Mouse (Mus musculus): ENCODE measurements around the gene Ikzf1. TPM values are rescaled to one million over a fixed set of nuclear protein-coding genes. Genes with fewer than 3 reads are reported as not detected.
A peak's percentile ranks its signal among the peaks of the same experiment; 100 is the strongest.

The Ikzf1 gene
- polyA plus RNA-seq, 1 experiment from 2014 or later: 35.1 TPM

DNA sequence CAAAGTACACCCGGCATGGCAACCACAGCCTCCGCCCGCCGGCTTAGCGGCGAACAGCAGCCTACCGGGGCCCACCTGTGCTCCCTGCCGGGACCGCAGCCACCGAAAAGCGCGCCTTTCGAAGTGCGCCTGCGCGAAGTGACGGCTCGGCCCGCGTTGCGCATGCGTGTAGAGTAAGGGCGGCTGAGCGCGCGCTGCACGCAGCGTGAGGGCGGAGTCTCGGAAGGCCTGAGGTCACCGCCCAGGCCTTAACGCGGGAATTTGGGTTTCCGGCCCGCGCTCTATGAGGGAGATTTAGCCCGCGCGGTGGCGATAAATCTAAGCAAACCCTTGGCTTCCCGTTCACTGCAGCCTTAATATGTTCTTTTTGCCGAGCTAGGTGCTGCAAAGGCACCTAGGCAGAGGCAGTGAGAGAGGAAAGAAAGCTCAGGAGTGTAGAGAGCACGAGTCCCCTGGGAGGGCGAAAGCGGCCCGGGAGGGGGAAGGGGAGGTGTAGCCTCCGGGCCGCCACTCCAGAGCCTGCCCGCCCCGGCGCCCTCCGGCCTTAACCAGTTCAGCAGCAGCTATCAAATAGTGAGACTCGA is 124.1 kb downstream of the Ikzf1 start, which contains the start of gene Fignl1:
Fignl1 (minus strand) TSS at position 143 of the 584 bp plus-strand sequence.
- H3K4me1 ChIP-seq (ENCODE audit: control insufficient read depth, low read depth, low read length): peaks cover 32% of the 10 kb centered on the region

DNA sequence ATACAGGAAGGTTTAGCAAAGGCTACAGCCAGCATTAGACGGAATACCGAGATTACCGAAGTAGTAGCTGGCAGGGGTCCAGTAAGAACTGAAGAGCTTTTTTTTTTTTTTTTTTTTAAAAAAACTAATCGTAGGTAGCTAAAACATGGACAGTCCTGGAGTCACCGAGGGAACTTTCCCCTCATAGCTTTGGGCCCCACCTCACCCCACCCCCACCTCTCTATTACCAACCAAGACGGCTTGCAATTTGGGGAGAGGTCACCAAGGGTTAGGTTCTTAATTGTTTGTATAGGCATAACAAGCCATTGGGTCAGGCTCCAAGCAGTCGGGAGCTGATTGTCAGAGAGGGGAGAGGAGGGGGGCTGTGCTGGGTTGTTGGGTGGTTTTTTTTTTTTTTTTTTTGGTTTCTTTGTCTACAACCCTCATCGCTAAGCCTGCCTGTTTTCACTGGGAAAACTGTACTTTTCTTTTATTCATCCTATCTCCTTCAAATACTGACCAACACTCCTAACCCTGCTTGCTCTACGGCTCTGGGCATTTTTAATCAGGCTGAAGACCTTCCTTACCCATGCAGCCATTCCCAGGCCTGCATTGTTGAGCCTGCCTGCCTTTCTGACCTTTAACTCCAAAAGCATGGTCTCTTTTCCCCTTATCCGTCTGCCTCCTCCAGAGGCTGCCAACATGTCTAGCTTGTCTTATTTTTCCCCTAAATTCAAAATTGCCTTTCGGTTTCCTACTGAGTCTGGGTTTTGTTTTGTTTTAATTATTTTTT is 124.8 kb downstream of the Ikzf1 start:
- peak overlapping the region; percentile 98 for H3K27ac ChIP-seq (ENCODE audit: low read length)
- H3K4me1 ChIP-seq (ENCODE audit: control insufficient read depth, low read depth, low read length): peaks cover 32% of the 10 kb centered on the region
- peaks cover 11% of the 10 kb centered on the region for H3K36me3 ChIP-seq (ENCODE audit: control insufficient read depth, insufficient read depth)
- no peaks in the 10 kb centered on the region for H3K27me3 ChIP-seq (ENCODE audit: control insufficient read depth, insufficient read depth, low read depth, low read length)
- no peaks in the 10 kb centered on the region for H3K9me3 ChIP-seq (replicated peaks; ENCODE audit: control insufficient read depth, low read length)
- peak overlapping the region; percentile 88 for H3K4me3 ChIP-seq (ENCODE audit: low read depth, low read length)
- ATAC-seq (ENCODE audit: low read depth): no peak
- peak overlapping the region; percentile 90 for H3K9ac ChIP-seq (ENCODE audit: low read depth, low read length)
- 22% methylated on average over 11 of the region's 11 CpGs for WGBS (ENCODE audit: insufficient replicate concordance)
- peak overlapping the region; percentile 100 for H3K4me2 ChIP-seq (ENCODE audit: low read depth, low read length)

More for the DNA sequence above, 124.1 kb downstream of the Ikzf1 start, which contains the start of gene Fignl1:
- H3K4me2 ChIP-seq (ENCODE audit: low read depth, low read length): peak within 1 kb of the TSS; percentile 100
- H3K27me3 ChIP-seq (ENCODE audit: control insufficient read depth, insufficient read depth, low read depth, low read length): no peaks in the 10 kb centered on the region
- WGBS (ENCODE audit: insufficient replicate concordance): under 1% methylated on average over 53 of the region's 53 CpGs
- peak within 1 kb of the TSS; percentile 93 for H3K9ac ChIP-seq (ENCODE audit: low read depth, low read length)
- peak within 1 kb of the TSS; percentile 88 for H3K4me3 ChIP-seq (ENCODE audit: low read depth, low read length)
- peak within 1 kb of the TSS; percentile 98 for H3K27ac ChIP-seq (ENCODE audit: low read length)
- peak; percentile 92 for ATAC-seq (ENCODE audit: low read depth)
- H3K36me3 ChIP-seq (ENCODE audit: control insufficient read depth, insufficient read depth): peaks cover 17% of the 10 kb centered on the region
- H3K9me3 ChIP-seq (replicated peaks; ENCODE audit: control insufficient read depth, low read length): no peaks in the 10 kb centered on the region

DNA sequence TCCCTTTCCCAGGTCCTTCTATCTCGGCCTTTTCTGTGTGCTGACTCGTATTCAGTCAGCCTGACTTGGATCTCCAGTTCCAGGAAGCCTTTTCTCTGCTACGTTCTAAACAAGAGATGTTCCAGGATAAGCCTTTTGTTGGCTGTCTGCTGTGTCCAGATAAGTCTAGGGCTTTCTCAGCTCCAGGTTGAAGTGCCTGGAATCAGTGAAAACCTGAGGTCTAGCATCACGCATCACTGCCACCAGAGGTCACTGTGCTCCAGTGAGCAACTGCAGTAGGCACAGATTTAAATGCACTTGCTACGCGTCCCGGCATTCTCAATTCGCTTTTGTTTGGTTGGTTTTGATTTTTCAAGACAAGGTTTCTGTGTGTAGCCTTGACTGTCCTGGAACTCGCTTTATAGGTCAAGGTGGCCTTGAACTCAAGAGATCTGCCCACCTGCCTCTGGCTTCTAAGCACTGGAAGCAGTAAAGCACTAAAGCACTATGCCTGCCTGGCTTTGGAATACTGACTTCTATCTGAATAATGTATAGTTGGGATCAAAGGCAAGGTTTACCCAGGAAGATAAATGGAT is 127.2 kb downstream of the Ikzf1 start:
- Histone ChIP-seq H3K36me3 (ENCODE audit: control insufficient read depth, insufficient read depth) (no peaks in the 10 kb centered on the region), H3K27ac (ENCODE audit: low read length) (peak overlapping the region; percentile 53), H3K9ac (ENCODE audit: low read depth, low read length) (0 out of 2 replicates have a peak overlapping the region, but pooled peaks have one; percentile 10), H3K27me3 (ENCODE audit: control insufficient read depth, insufficient read depth, low read depth, low read length) (no peaks in the 10 kb centered on the region), H3K4me1 (ENCODE audit: control insufficient read depth, low read depth, low read length) (peaks cover 46% of the 10 kb centered on the region), H3K9me3 (replicated peaks; ENCODE audit: control insufficient read depth, low read length) (no peaks in the 10 kb centered on the region), H3K4me2 (ENCODE audit: low read depth, low read length) (peak overlapping the region; percentile 42), H3K4me3 (ENCODE audit: low read depth, low read length) (peak overlapping the region; percentile 16; the same call in 1 of the 2 replicates)
- 6% methylated on average over 9 of the region's 9 CpGs for WGBS (ENCODE audit: insufficient replicate concordance)
- ATAC-seq (ENCODE audit: low read depth): peak; percentile 46

DNA sequence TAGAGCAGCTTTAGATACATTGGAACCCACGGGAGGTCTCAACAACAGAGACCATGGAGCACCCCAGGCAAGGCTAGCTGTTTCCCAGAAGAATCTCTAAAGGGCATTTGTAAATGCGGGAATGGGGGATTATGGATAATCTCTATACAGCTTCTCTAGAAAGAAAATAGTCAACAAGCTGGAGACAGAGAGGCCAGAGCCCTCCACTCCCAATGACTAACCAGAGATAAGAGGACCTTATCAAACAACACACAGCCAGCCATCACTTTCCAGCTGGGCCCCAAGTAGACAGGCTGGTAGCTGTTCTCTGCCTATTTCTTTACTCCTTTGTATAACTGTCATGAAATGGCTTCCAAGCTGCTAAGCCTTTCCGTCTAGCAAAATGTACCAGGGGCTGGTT is 130.9 kb downstream of the Ikzf1 start:
- peak overlapping the region; percentile 81 for H3K27ac ChIP-seq (ENCODE audit: low read length)
- no peaks in the 10 kb centered on the region for H3K36me3 ChIP-seq (ENCODE audit: control insufficient read depth, insufficient read depth)
- no peaks in the 10 kb centered on the region for H3K27me3 ChIP-seq (ENCODE audit: control insufficient read depth, insufficient read depth, low read depth, low read length)
- ATAC-seq (ENCODE audit: low read depth): peak; percentile 91
- H3K4me3 ChIP-seq (ENCODE audit: low read depth, low read length): peak overlapping the region; percentile 8
- H3K4me1 ChIP-seq (ENCODE audit: control insufficient read depth, low read depth, low read length): peaks cover 38% of the 10 kb centered on the region
- H3K4me2 ChIP-seq (ENCODE audit: low read depth, low read length): peak overlapping the region; percentile 52
- WGBS (ENCODE audit: insufficient replicate concordance): 22% methylated on average over 3 of the region's 3 CpGs
- peak overlapping the region; percentile 12 for H3K9ac ChIP-seq (ENCODE audit: low read depth, low read length)
- no peaks in the 10 kb centered on the region for H3K9me3 ChIP-seq (replicated peaks; ENCODE audit: control insufficient read depth, low read length)

DNA sequence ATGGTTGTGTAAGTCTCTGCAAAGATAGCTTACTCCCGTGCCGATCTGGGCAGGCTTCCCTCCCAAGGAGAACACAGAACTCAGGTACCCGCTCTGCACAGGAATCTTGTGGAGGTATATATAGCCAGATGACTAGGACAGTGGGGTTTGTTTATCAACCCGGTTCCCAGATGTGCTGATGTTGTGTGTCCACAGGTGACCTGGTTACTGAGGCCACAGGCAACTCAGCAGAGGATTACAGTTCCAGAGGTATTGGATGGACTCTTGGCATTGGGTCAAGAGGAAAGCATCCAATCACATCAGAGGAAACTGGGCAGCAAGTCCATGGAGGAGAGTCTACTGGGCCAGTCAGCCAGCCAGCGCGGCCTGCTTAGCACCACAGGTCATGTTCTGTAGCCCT is 134.0 kb downstream of the Ikzf1 start:
- H3K4me1 ChIP-seq (ENCODE audit: control insufficient read depth, low read depth, low read length): peaks cover 54% of the 10 kb centered on the region

DNA sequence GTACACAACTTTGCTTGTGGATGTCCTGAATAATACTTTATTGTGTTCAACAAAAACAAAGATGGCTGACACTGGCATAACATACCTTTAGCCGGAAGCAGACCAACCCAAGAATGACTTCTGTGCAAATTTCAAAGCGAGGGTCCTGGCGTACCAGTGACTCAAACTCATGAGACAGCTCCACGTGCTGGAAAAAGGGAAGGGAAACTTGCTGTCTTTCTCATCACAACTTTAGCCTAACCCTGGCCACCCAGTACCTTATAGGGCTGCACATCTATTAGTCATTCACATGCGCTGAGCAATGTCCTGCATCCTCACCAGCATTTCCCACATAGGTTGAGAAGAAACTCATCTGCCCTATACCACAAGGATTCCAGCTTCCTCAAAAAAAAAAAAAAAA is 134.4 kb downstream of the Ikzf1 start:
- Histone ChIP-seq H3K9ac (ENCODE audit: low read depth, low read length) (no peak overlapping the region), H3K27me3 (ENCODE audit: control insufficient read depth, insufficient read depth, low read depth, low read length) (no peaks in the 10 kb centered on the region), H3K4me1 (ENCODE audit: control insufficient read depth, low read depth, low read length) (peaks cover 59% of the 10 kb centered on the region), H3K4me2 (ENCODE audit: low read depth, low read length) (no peak overlapping the region), H3K9me3 (replicated peaks; ENCODE audit: control insufficient read depth, low read length) (no peaks in the 10 kb centered on the region), H3K4me3 (ENCODE audit: low read depth, low read length) (no peak overlapping the region), H3K27ac (ENCODE audit: low read length) (no peak overlapping the region), H3K36me3 (ENCODE audit: control insufficient read depth, insufficient read depth) (no peaks in the 10 kb centered on the region)
- 80% methylated on average over 5 of the region's 5 CpGs for WGBS (ENCODE audit: insufficient replicate concordance)
- no peak for ATAC-seq (ENCODE audit: low read depth)

More for the DNA sequence above, 134.0 kb downstream of the Ikzf1 start:
- peak overlapping the region; percentile 24; the same call in 1 of the 2 replicates for H3K27ac ChIP-seq (ENCODE audit: low read length)
- H3K9me3 ChIP-seq (replicated peaks; ENCODE audit: control insufficient read depth, low read length): no peaks in the 10 kb centered on the region
- no peak overlapping the region for H3K4me2 ChIP-seq (ENCODE audit: low read depth, low read length)
- 93% methylated on average over 6 of the region's 6 CpGs for WGBS (ENCODE audit: insufficient replicate concordance)
- no peak overlapping the region for H3K4me3 ChIP-seq (ENCODE audit: low read depth, low read length)
- no peak overlapping the region for H3K9ac ChIP-seq (ENCODE audit: low read depth, low read length)
- no peaks in the 10 kb centered on the region for H3K27me3 ChIP-seq (ENCODE audit: control insufficient read depth, insufficient read depth, low read depth, low read length)
- ATAC-seq (ENCODE audit: low read depth): no peak
- H3K36me3 ChIP-seq (ENCODE audit: control insufficient read depth, insufficient read depth): no peaks in the 10 kb centered on the region

DNA sequence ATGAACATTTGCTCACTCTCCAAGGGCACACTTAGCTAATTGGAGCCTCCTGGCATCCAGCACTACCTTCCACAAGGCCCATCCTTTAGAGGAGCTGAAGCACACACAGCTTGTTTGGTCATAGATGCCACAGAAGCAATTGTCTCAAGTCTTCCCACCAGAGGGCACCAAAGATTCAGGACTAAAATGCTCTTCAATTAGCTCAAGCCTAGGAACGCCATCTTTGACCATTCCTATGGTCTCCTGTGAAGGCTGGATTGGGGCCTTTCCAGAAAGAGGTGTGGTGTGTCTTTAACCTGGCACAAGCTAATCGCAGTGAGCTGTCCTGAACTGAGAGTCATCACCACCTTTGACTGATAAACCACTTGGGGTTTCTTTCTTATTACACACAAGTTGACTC is 135.4 kb downstream of the Ikzf1 start:
- H3K36me3 ChIP-seq (ENCODE audit: control insufficient read depth, insufficient read depth): no peaks in the 10 kb centered on the region
- peak; percentile 28 for ATAC-seq (ENCODE audit: low read depth)
- H3K9me3 ChIP-seq (replicated peaks; ENCODE audit: control insufficient read depth, low read length): no peaks in the 10 kb centered on the region
- WGBS (ENCODE audit: insufficient replicate concordance): 3% methylated on average over 2 of the region's 2 CpGs
- H3K4me1 ChIP-seq (ENCODE audit: control insufficient read depth, low read depth, low read length): peaks cover 56% of the 10 kb centered on the region
- no peaks in the 10 kb centered on the region for H3K27me3 ChIP-seq (ENCODE audit: control insufficient read depth, insufficient read depth, low read depth, low read length)
- H3K9ac ChIP-seq (ENCODE audit: low read depth, low read length): no peak overlapping the region
- no peak overlapping the region for H3K4me2 ChIP-seq (ENCODE audit: low read depth, low read length)
- H3K27ac ChIP-seq (ENCODE audit: low read length): peak overlapping the region; percentile 67
- no peak overlapping the region for H3K4me3 ChIP-seq (ENCODE audit: low read depth, low read length)

DNA sequence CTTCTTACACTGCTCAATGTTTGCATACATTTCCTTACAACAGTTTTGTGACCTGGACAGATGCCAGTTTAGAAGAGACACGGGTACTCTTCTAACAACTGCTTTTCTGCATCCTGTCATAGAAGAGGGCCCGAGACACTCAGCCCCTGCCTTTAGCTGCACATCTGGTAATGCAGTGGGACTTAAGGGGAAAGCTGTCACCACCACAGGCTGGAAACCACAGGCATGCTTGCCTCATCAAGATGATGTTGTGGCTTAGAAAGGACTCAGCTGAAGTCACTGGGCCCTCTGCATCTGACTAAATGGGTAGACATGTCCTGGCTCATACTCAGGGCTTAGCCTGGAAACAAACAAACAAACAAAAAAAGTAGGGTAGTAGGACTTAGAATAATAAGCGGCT is 135.9 kb downstream of the Ikzf1 start:
- no peak for ATAC-seq (ENCODE audit: low read depth)

More for the DNA sequence above, 135.9 kb downstream of the Ikzf1 start:
- H3K27me3 ChIP-seq (ENCODE audit: control insufficient read depth, insufficient read depth, low read depth, low read length): no peaks in the 10 kb centered on the region
- H3K36me3 ChIP-seq (ENCODE audit: control insufficient read depth, insufficient read depth): no peaks in the 10 kb centered on the region
- WGBS (ENCODE audit: insufficient replicate concordance): 34% methylated on average over 3 of the region's 3 CpGs
- H3K27ac ChIP-seq (ENCODE audit: low read length): peak overlapping the region; percentile 67
- H3K9ac ChIP-seq (ENCODE audit: low read depth, low read length): no peak overlapping the region
- peaks cover 52% of the 10 kb centered on the region for H3K4me1 ChIP-seq (ENCODE audit: control insufficient read depth, low read depth, low read length)
- no peak overlapping the region for H3K4me2 ChIP-seq (ENCODE audit: low read depth, low read length)
- no peaks in the 10 kb centered on the region for H3K9me3 ChIP-seq (replicated peaks; ENCODE audit: control insufficient read depth, low read length)
- H3K4me3 ChIP-seq (ENCODE audit: low read depth, low read length): no peak overlapping the region

All from liver, embryonic 16.5 days (tissue).